Mouse (Mus musculus) central nervous system, embryonic 11.5 days (tissue): ENCODE data around the gene Psg23. TPM values are rescaled to one million over a fixed set of nuclear protein-coding genes. Genes with fewer than 3 reads are reported as not detected.

Source experiments
- polyA plus RNA-seq: library from polyadenylated mRNA; depleted of rRNA; stranded (reverse); fragments of >200 nt; gene quantifications from 2 replicates; pipeline ENCODE4 v1.2.3, GENCODE M21; 2012; rRNA removed

Psg23 gene
- polyA plus RNA-seq = 0.04 and 0.35 TPM in 2 replicates

GRCm38 (mm10) chr7:18616401-18616800, at the start of gene Psg23:
Gene Psg23 (minus strand): TSS chr7:18616501.

GRCm38 (mm10) chr7:18656625-18657024, 40.3 kb upstream of the Psg23 start, which contains the start of gene Psg21:
Gene Psg21 (minus strand): TSS chr7:18656725.

GRCm38 (mm10) chr7:18567205-18567604, 49.1 kb downstream of the Psg23 start, which contains the start of gene Psg27:
Gene Psg27 (minus strand): TSS chr7:18567305.

Other genes with a start within 250 kb of the Psg23 start
- 0.17 TPM in 1 of 2 replicates, not detected in the other for gene Psg28, start 184.5 kb downstream of the Psg23 start, polyA plus RNA-seq
- gene Psg26, start 132.3 kb downstream of the Psg23 start, polyA plus RNA-seq = not detected in 2 replicates
- gene Psg25, start 84.2 kb downstream of the Psg23 start, polyA plus RNA-seq = 0.02 TPM in 1 of 2 replicates, not detected in the other
- 0.17 TPM in 1 of 2 replicates, not detected in the other for gene Psg27, start 49.2 kb downstream of the Psg23 start, polyA plus RNA-seq
- gene Psg21, start 40.2 kb upstream of the Psg23 start, polyA plus RNA-seq = 0.37 TPM in 1 of 2 replicates, not detected in the other
- not detected in 2 replicates for gene Psg20, start 69.7 kb upstream of the Psg23 start, polyA plus RNA-seq
- not detected in 2 replicates for gene Psg22, start 101.6 kb upstream of the Psg23 start, polyA plus RNA-seq
- 0.05 and 0.19 TPM in 2 replicates for gene Psg19, start 182.0 kb upstream of the Psg23 start, polyA plus RNA-seq
- 0.10 and 0.40 TPM in 2 replicates for gene Psg17, start 205.1 kb upstream of the Psg23 start, polyA plus RNA-seq
- 0.51 and 0.59 TPM in 2 replicates for gene Mill2, start 223.5 kb upstream of the Psg23 start, polyA plus RNA-seq